Mouse (Mus musculus): ENCODE measurements around the gene Dffa.
A peak's percentile ranks its signal among the peaks of the same experiment; 100 is the strongest.

The Dffa gene

DNA sequence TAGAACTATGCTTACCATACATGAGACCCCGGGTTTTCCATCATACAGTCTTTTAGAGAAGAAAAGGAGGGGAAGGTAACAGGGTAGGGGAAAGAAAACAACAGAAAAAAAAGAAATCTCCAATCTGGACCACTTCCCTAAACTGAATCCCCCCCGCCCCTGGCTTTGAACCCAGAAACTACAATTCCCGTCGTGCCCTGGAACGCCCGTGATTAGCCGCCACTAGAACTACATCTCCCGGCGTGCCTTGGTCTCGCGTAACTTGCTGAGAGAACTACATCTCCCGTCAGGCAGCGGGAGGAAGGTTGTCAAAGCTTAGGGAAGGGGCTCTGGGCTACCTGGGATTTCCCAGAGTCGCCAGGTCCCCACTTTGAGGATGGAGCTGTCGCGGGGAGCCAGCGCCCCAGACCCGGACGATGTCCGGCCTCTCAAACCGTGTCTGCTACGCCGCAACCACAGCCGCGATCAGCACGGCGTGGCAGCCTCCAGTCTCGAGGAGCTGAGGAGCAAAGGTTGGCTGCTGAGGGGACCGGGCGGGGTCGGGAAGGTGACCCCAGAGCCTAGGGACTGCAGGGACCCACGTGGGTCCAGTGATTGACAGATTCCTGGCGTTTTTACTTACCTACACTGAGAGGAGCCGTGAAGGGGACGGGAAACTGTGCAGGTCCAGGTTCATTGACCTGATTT lies at the start of gene Dffa:
Gene Dffa, plus strand, starts transcription at position 272 of the 687 bp plus-strand sequence.
- DNase-seq: peak; percentile 90

DNA sequence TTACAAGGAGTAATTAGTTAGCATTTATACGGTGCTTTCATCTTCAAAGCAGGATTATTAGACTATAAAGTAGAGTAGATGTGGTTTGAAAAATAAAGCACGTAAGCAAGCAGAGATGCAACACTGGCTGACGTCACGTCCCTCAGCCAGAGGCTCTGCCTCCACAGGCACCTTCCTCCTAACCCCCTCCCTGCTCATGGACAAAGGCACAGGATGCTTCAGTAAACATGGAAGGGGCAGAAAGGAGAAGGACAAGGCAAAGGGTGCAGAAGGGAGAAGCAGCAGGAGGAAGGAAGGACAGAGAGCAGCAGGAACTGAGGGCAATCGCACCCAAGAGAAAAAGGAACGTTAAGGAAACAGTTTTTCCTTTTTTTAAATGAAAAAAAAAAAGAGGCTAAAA lies 48.1 kb upstream of the Dffa start:
- no peak for DNase-seq

DNA sequence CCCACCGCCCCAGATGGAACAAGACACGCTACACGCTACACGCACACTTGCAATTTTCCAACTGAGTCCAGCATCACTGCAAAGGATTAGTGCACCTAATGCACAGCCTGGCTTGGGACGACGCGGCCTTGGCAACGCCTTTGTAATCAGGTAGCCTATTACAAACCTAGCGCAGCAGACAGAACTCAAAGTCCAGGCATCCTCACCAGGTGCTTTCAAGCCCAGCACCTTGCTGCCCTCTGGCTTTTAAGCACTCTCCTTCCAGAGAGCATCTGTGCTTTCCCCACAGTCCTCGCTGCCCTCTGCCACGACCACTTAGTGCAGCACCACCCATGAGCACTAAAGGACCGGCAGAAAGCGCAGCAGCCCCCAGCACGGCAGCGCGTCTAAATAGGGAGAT lies 47.0 kb upstream of the Dffa start:
- DNase-seq: no peak

DNA sequence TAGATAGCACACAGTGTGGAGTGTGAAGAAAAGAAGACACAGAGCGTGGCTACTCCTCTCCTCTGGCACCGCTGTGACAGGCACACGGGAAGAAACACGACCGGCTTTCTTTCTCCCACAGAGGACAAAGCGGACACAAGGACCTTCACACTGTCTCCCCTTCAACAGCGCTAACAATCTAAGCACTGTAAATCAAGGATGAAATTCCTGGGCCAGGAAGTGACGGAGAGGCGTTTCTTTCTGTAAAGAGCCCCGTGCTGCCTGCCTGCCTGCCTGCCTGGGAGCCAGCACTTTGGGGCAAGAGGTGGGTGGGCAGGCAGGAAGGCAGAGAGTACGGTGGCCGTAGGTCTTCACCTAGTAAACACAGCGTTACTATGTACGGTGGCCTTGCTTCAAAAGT lies 46.5 kb upstream of the Dffa start:
- DNase-seq: no peak

DNA sequence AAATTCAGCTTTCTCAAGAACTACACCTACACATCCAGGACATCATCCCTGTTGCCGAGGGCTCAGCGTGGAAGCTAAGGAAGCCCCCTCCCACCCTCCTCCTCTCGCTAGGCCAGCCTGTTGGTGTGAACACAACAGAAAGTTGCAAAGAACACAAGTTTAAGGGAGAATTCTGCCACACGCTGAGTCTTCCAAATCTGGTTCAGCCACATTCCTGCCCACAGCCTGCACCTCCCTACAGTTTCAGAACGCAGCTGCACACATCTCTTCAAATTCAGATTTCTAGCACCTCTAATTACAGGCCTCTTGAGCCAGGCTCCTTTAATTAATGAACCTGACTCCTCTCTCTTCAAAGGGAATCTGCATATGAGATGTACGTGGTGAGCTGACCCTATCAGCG lies 45.6 kb upstream of the Dffa start:
- no peak for DNase-seq

DNA sequence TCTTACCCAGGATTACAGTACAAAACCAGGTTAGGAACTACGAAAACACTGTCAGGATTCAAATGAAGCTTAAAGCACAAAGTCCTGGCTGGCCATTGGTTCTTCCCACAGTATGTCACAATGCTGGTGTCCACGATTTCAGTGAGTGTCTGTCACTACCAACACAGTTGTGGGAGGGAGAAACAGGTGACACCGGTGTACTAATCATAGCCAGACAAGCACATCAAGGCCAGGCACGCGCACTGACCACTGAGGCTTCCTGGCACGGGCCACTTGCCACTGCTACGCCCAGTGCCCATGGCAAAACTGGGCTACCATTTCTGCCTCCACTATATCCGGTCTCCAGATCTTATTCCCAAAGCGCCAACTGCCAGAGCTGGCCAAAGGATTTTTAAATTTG lies 44.2 kb upstream of the Dffa start:
- DNase-seq: no peak

DNA sequence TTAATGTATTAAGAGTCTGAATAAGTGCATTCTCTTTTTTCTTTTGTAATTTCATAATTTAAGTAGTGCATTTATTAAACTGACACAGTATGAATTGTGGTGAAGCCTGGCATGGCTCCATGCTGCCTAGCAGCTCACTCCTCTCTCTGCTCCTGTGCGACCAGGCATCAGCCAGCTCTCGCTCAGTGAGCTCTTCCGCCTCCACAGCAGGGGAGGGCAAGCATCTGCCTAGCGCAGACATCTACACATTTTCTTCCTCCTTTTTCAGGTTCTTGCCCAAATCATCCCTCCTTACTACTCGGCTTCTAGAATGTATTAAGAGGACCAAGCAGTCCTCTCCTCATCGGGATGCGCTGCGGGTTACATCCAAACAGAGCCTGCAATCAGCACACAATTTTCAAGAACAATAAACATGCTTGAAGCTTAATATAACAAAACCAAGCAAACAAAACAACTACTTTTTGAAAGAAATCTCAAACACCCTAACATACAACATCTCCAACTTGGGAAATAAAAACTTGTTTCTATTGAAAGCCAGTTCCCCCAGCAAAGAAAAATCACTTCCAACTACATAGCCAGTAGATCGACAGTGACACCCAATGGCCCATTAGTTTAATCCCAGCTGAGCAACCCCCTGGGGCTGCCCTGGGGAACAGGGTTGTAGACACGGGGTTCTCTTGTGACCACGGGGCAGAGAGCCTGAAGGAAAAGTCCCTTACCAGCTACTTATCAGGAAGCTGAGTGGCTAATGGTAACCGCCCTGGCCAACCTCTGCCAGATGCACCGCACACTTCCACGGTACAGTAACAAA lies 43.1 kb upstream of the Dffa start:
- no peak for DNase-seq

DNA sequence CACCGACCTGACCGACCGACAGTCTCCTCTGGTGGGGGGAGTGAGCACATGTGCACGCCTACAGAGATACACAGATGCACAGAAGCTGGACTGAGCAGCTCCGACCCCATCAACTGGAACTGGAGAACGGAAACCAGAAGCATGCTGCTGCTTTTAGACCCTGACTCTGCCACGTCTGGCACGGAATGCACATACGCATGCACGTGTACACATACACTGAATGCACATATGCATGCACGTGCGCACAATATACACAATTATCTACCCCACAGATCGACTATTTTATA lies 42.6 kb upstream of the Dffa start:
- DNase-seq: no peak

DNA sequence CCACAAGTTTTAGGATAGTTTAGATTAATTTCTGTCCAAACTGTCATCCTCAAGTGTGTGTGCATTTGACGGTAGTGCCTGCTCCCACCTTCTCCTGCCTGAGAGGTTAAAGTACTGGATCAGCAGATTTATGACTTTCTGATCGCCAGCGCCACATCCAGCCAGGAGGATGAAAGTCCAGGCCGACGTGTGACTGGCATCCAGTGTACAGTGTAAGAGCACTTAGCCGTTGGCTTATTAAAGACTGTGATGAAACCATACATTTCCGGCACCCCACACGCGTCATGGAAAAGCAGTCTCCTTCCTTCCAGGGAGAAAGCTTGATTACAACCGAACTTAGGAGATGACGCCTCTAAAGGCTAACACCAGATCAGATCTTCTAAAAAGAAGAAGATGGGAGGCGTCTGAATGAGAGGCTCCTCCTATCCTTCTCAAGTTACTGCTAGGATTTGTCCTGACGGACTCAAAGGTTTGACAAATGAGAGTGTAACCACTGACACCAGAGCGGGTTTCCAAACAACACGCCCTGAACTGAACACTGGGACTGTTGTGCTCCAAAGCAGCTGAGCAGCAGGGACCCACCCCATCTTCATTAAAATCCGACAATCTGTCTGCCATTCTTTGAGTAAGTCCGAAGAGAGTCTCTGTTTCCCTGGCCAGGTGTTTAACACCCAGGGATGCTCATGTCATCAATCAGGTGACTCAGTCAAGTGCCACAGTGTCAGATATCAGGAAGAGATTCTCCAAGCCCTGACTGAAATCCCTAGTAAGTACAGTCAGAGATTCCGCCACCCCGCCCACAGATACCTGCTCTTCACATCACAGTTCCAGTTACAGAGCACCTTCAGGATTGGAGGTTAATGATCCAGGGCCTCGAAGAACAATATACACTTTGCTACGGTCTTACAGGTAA lies 41.3 kb upstream of the Dffa start:
- no peak for DNase-seq

DNA sequence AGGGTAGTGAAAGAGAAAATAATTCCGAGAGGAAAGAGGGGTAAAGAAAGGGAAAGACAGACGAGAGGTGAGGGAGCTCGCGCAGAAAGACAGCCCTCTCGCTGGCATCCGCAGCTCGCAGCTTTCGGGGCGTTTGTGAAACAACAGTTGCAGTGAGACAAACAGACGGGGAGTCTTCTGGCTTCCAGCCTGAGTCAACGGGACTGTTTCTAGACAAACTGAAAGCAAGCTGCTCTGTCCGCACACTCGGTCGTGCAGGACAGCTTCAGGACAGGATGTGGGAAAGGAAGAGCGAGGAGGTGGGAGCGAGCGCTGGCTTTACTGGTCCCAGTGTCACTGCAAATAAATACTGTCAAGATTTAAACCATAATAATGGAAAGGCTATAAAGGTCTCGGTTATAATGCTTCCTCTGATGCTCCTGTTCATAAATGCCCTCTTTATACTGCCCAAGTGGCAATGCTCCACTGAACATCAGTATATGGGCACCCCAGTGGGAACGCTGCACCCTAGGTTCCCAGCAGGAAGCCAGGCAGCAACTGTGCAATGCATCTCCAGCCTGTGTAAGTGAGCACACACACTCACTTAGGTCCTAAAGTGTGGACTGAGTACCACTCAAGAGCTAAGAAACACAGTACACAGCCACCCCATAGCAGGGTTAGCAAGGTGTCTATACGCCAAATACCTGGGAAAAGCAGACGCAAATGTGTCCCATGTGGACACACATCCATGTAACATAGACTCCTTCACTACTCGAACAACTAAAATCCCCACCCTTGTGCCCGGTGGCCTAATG lies 39.7 kb upstream of the Dffa start:
- no peak for DNase-seq

DNA sequence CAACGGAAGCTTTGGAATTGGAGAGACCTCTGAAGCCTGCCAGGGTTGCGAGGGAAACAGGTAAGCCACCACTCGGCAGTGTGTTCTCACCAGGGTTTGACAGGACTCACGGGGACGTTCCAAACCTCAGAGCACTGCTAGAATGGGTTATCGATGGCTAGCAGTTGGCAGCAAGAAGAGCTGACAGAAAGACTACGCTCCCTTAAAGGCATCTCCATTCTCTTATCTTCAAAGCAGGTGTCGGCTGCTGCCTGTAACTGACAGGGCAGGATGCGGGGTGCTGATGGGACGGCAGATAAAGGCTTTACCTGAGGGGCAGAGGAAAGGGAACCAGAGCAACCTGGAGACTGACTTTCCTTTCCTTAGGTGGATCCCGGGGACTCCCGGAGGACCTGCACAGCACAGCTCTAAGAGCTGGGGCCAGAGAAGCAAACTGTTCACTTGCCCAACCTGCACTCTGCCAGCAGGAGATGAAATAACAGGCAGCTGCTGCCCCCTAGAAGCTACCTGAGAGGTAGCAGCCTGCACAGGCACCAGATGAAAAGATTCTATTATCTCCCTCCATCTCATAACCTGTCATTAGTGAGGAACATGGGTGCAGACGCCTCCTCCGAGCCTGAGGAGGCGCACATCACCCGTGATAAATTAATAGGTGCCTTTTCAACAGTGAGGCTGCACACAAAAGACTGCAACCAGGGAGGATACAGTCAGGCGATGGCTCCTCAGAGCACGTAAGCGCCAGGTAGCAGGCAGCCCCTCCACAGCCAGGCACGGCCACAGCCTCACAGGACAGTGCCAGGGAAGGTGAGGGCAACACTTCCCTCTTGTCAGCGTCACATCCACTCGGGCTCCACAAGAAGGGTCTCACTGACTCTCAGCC lies 37.0 kb upstream of the Dffa start:
- no peak for DNase-seq

DNA sequence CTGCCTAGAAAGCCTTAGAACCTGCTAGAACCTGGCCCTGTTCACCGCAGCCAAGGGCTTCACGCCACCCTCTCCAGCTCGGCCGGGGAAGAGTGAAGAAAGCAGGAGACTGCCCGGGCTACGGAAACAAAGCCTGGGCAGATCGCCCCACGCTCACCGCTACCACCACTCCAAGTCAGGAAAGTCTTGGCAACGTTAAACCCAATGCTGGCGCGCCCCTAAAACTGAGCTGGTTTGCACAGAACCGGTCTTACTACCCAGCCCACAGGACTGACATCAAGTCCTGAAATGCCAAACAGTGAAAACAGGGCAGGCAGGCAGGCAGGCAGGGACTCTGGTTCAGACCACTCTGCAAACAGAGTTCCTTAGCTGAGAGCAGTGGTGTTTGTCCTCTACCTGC lies 28.9 kb upstream of the Dffa start:
- no peak for DNase-seq

DNA sequence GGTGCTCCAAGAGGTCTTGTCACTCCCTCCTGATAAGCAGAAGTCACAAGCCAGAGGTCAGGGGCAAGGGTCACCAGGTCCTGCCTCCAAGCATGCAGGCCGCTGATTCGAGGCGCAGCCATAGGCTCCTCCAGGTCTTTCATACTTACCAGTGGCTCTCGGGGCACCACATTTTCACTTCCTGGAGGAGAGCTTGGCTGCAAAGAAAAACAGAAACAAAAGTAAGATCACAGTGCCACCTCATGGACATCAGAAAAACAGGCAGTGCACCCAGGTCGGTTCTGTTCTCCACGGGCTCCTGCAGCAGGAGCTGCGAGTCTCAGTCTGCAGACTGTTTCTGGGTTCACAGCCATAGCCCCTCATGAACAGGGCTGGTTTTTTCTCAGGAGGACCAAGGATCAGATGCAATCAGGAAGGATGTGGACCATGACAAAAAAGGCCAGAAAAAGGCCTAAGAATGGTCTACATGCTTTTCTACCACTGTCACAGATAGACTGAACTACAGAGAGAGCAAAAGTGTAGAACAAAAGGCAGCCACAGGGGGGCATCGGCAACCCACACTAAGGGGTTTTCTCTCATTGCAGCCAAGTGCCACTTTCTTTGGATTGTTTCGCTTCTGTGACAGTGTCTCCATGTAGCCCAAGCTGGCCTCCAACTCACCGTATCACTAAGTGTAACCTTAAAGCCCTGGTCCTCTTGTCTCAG lies 27.9 kb upstream of the Dffa start:
- DNase-seq: peak; percentile 63

DNA sequence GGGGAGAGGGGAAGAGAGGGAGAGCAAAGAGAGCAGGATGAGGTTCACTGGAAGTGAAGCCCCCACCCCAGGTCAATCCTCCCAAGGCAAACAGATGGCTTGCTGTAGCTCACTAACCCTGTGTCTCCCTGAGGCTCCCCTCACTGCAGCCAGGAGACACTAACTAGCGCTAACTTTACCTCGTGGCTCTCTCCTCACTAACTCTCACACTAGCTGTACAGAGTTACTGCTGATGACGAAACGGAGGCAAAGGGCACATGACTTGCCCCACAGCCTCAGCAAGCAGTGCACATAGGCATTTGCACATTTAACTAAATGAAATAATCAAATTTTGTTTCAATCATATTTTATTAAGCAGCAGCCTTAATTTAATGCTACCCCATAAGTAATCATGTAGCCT lies 25.7 kb upstream of the Dffa start:
- no peak for DNase-seq

DNA sequence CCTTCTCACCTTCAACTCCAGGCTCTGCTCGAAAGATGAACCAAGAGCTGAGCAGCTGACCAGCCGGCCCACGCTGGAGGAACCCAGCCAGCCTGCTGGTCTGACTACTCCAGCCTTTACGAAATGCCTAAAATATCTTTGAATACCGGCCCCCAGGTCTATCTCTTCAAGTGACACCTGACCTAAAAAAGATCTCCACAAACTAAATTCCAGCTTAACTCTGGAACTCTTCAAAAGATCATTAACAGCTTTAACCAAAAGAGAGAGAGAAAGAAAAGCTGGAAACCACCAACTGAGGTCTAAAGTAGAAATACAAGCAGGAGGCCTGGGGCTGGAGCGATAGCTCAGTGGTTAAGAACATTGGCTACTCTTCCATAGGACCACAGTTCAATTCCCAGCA lies 24.3 kb upstream of the Dffa start:
- DNase-seq: no peak

DNA sequence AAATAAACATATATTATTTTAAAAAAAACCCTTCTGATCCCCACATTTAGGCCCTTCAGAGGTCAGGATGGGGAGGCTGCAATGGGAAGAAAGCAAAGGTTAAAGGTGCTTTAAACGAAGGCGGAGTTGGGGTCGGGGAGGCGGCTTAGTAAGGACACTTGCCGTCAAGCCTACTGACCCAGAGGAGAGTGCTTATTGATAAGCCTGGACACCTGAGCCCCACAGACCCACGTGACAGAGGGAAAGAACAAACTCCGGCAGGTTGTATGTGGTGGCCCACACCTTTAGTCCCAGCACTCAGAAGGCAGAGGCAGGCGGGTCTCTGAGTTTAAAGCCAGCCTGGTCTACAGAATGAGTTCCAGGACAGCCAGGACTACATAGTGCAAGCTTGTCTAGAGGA lies 23.8 kb upstream of the Dffa start:
- DNase-seq: no peak

DNA sequence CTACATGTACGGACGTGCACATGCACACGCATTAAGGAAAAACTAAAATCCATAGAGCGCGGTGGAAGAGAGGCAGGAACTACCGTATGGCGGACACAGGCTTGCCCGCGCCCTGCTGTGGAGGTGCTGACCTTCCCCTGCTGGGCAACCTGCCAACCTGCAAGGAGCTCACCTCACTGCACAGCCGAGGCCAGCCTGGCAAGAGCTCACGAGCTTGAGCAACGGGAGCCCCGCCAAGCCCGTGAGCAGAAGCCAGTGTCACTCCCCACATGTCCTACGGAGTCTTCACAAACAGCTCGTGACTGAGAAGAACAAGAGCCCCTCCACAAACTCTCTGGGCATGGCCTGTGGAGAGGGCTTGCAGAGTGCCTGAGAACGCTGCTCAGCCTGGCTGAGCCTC lies 22.4 kb upstream of the Dffa start:
- DNase-seq: peak; percentile 38

DNA sequence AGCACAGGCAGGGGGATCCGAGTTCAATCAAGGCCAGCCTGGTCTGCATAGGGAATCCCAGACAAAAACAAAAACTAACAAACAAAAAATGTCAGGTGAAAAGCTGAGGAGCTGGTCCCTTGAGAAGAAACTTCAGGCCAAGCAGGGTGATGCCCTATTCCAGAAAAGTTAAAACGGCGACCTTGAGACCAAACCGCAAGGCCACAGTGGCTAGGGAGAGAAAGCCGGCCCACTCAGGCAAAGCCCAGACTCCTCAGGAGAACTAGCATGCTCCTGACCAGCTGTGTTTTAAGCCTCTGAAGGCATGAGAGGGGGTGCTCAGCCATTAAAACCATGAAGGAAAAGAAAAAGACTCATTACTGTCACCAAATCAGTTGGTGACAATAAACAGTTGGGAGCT lies 18.6 kb upstream of the Dffa start:
- no peak for DNase-seq

DNA sequence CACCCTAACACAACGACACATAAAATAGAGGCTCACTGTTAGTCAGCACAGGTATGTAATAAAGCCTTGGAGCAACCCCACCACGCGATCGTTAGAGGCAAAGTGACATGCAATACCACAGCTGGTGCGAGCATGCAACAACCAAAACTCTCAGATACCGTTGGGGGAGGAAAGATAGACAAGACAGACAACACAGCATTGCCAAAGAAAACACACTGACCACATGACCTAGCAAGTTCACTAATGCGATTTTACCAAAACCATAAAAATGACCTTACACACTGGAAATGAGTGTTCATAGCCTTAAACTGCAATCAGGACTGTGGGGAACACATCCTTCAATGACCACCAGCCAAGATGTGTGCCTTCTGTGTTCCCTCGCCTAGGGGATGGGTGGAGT lies 12.6 kb upstream of the Dffa start:
- DNase-seq: no peak

DNA sequence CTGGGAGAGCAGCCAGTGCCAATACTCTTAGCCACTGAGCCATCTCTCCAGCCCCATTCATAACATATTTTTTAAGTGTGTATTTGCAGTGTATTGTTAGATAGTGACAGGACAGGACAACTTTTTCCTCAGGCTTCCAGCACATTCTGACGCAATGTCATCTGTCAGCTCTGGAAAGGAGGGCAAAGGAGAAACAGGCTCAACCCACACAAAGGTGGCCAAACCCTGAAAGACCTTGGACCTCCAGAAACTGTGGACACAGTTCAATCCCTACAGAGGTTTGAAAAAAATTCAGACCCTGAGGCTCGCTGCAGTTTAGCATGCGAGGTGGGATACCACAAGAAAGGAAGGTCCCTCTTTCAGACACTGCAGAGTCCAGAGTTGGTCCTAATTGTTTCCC lies 6.0 kb upstream of the Dffa start:
- no peak for DNase-seq

DNA sequence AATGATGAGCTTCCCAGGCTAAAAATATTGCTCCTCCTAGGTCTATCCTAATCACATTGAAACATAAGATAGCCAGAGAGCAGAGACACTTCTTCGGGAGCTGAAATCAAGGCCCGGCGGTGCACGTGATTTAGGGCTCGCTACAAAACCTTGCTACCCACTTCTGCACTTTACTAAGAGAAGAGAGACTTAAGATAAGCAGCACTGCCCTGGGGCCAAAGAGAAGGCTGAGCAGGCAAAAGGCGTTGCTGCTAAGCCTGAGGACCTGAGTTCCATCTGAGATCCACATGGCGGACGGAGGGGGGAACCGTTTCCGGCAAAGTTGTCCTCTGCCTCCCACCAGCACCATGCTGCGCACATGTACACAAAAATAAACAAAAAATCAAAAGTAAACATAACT lies 5.4 kb upstream of the Dffa start:
- no peak for DNase-seq

Measured in right cerebral cortex, postnatal 4 days (tissue).